Comparison of ENCODE assay signal across 8 mouse cellular contexts in genomic region chr4:57153838-57154237, GRCm38 (mm10). TPM values are rescaled to one million over a fixed set of nuclear protein-coding genes. Genes with fewer than 3 reads are reported as not detected.
DNase-seq lines count a peak whose midpoint lies in the region; ATAC-seq lines count a peak whose summit lies in the region.

No protein-coding gene starts in this region.

- 35% methylated on average over 8 of the region's 8 CpGs for WGBS in midbrain, embryonic 12.5 days
- 43% methylated on average over 8 of the region's 8 CpGs for WGBS in midbrain, embryonic 15.5 days
- WGBS in forebrain, embryonic 15.5 days, result 40% methylated on average over 8 of the region's 8 CpGs
- 46% methylated on average over 8 of the region's 8 CpGs for WGBS in limb, embryonic 10.5 days
- 43% methylated on average over 8 of the region's 8 CpGs for WGBS in neural tube, embryonic 12.5 days

- intact Hi-C loops in left cerebral cortex, postnatal 10 days (cut with DNase I), result no loop called here

- H3K27ac ChIP-seq in midbrain, embryonic 12.5 days (replicated peaks), result no peak overlapping the region
- no peak overlapping the region for H3K27ac ChIP-seq in midbrain, embryonic 15.5 days
- no peak overlapping the region for H3K27ac ChIP-seq in forebrain, embryonic 15.5 days (replicated peaks)
- peak overlapping the region; percentile 86 for H3K27ac ChIP-seq in limb, embryonic 10.5 days
- 0 out of 2 replicates have a peak overlapping the region, but pooled peaks have one; percentile 15 for H3K27ac ChIP-seq in neural tube, embryonic 12.5 days

- H3K4me3 ChIP-seq in midbrain, embryonic 12.5 days, result no peak overlapping the region
- H3K4me3 ChIP-seq in midbrain, embryonic 15.5 days, result no peak overlapping the region
- H3K4me3 ChIP-seq in forebrain, embryonic 15.5 days, result no peak overlapping the region
- peak overlapping the region; percentile 22; the same call in 1 of the 2 replicates for H3K4me3 ChIP-seq in limb, embryonic 10.5 days
- H3K4me3 ChIP-seq in neural tube, embryonic 12.5 days, result no peak overlapping the region

- H3K36me3 ChIP-seq in midbrain, embryonic 12.5 days, result no peaks in the 10 kb centered on the region
- no peaks in the 10 kb centered on the region for H3K36me3 ChIP-seq in midbrain, embryonic 15.5 days (replicated peaks)
- no peaks in the 10 kb centered on the region for H3K36me3 ChIP-seq in forebrain, embryonic 15.5 days
- no peaks in the 10 kb centered on the region for H3K36me3 ChIP-seq in limb, embryonic 10.5 days
- H3K36me3 ChIP-seq in neural tube, embryonic 12.5 days, result no peaks in the 10 kb centered on the region

- DNase-seq in limb, embryonic 10.5 days (ENCODE audit: low spot score), result no peak
- DNase-seq in layer of hippocampus, postnatal 10 days (ENCODE audit: low spot score in 2 of 2), result no peak
- no peak for DNase-seq in left cerebral cortex, postnatal 10 days (ENCODE audit: extremely low spot score in 1 of 2, low spot score in 2 of 2)
- DNase-seq in thymus, postnatal 0 days (ENCODE audit: low spot score), result no peak

- ATAC-seq in midbrain, embryonic 12.5 days (ENCODE audit: low FRiP score, low read depth), result no peak
- ATAC-seq in midbrain, embryonic 15.5 days (replicated peaks), result no peak
- peak; percentile 46 for ATAC-seq in forebrain, embryonic 15.5 days (replicated peaks)
- peak; percentile 50 for ATAC-seq in neural tube, embryonic 12.5 days (ENCODE audit: low FRiP score, low read depth)

- H3K4me1 ChIP-seq in midbrain, embryonic 12.5 days, result peaks cover 12% of the 10 kb centered on the region
- H3K4me1 ChIP-seq in midbrain, embryonic 15.5 days, result peaks cover 7% of the 10 kb centered on the region; the same call in 1 of the 2 replicates
- peaks cover 11% of the 10 kb centered on the region for H3K4me1 ChIP-seq in forebrain, embryonic 15.5 days
- peaks cover 27% of the 10 kb centered on the region for H3K4me1 ChIP-seq in limb, embryonic 10.5 days
- H3K4me1 ChIP-seq in neural tube, embryonic 12.5 days, result peaks cover 16% of the 10 kb centered on the region

- H3K27me3 ChIP-seq in midbrain, embryonic 12.5 days, result no peaks in the 10 kb centered on the region
- no peaks in the 10 kb centered on the region for H3K27me3 ChIP-seq in midbrain, embryonic 15.5 days (replicated peaks)
- no peaks in the 10 kb centered on the region for H3K27me3 ChIP-seq in forebrain, embryonic 15.5 days
- 0 out of 2 replicates have a peak, but pooled peaks cover 4% of the 10 kb centered on the region for H3K27me3 ChIP-seq in limb, embryonic 10.5 days (ENCODE audit: low read depth, poor library complexity, severe bottlenecking)
- no peaks in the 10 kb centered on the region for H3K27me3 ChIP-seq in neural tube, embryonic 12.5 days (replicated peaks)

- peak overlapping the region; percentile 36 for H3K4me2 ChIP-seq in midbrain, embryonic 12.5 days (replicated peaks)
- no peak overlapping the region; the same call in 1 of the 2 replicates for H3K4me2 ChIP-seq in midbrain, embryonic 15.5 days
- 0 out of 2 replicates have a peak overlapping the region, but pooled peaks have one; percentile 17 for H3K4me2 ChIP-seq in forebrain, embryonic 15.5 days (replicated peaks)
- peak overlapping the region; percentile 49 for H3K4me2 ChIP-seq in neural tube, embryonic 12.5 days (replicated peaks)

- H3K9ac ChIP-seq in midbrain, embryonic 12.5 days (replicated peaks), result peak overlapping the region; percentile 29; the same call in 1 of the 2 replicates
- H3K9ac ChIP-seq in midbrain, embryonic 15.5 days, result no peak overlapping the region
- no peak overlapping the region for H3K9ac ChIP-seq in forebrain, embryonic 15.5 days (replicated peaks)
- no peak overlapping the region for H3K9ac ChIP-seq in neural tube, embryonic 12.5 days

- H3K9me3 ChIP-seq in midbrain, embryonic 12.5 days, result no peaks in the 10 kb centered on the region
- H3K9me3 ChIP-seq in midbrain, embryonic 15.5 days, result no peaks in the 10 kb centered on the region
- no peaks in the 10 kb centered on the region for H3K9me3 ChIP-seq in forebrain, embryonic 15.5 days
- no peaks in the 10 kb centered on the region for H3K9me3 ChIP-seq in limb, embryonic 10.5 days (replicated peaks)
- H3K9me3 ChIP-seq in neural tube, embryonic 12.5 days, result no peaks in the 10 kb centered on the region

RNA-seq across cellular contexts. Expression of gene Epb41l4b, which starts 10.6 kb away (rescaled TPM):
- 1.4 and 2.0 TPM in 2 replicates for polyA plus RNA-seq in midbrain, embryonic 12.5 days (2016; fragmentation: Nextera tagmentation; extraction: Ambion mirVana)
- 3.5 and 3.7 TPM in 2 replicates for polyA plus RNA-seq in midbrain, embryonic 15.5 days (2015; fragmentation: Nextera tagmentation; extraction: Ambion mirVana)
- 0.69 and 0.77 TPM in 2 replicates for polyA plus RNA-seq in forebrain, embryonic 15.5 days (2015; fragmentation: Nextera tagmentation; extraction: Ambion mirVana)
- 1.1 and 1.6 TPM in 2 replicates for polyA plus RNA-seq in limb, embryonic 10.5 days (2016; fragmentation: Nextera tagmentation; extraction: Ambion mirVana)
- polyA plus RNA-seq in neural tube, embryonic 12.5 days (2016; fragmentation: Nextera tagmentation; extraction: Ambion mirVana), result 1.7 and 1.9 TPM in 2 replicates
- total RNA-seq in layer of hippocampus, postnatal 10 days (2021), result 10 to 100 TPM in 1 of 2 experiments, 1 to 10 TPM in 1; 9.3 to 12.7 TPM
- total RNA-seq in left cerebral cortex, postnatal 10 days (2021), result 10 to 100 TPM; 12.1 to 15.0 TPM
- 2.2 and 2.4 TPM in 2 replicates for polyA plus RNA-seq in thymus, postnatal 0 days (2015; fragmentation: Nextera tagmentation; extraction: Ambion mirVana)

Comparison
In these comparisons a context has a peak if more than half of its experiments do, and no peak if none do; other contexts are left out.
1. ATAC-seq: peak in forebrain, embryonic 15.5 days (single experiment) and neural tube, embryonic 12.5 days (single experiment); none in midbrain, embryonic 12.5 days (single experiment) and midbrain, embryonic 15.5 days (single experiment).
2. H3K27ac ChIP-seq: peak in limb, embryonic 10.5 days (single experiment) and neural tube, embryonic 12.5 days (single experiment); none in midbrain, embryonic 12.5 days (single experiment), midbrain, embryonic 15.5 days (single experiment) and forebrain, embryonic 15.5 days (single experiment).